Mouse (Mus musculus): ENCODE data around the gene Eva1c. TPM values are rescaled to one million over a fixed set of nuclear protein-coding genes. Genes with fewer than 3 reads are reported as not detected.

Gene Eva1c
- polyA plus RNA-seq, 1 experiment from 2014 or later, result 0.20 TPM

DNA sequence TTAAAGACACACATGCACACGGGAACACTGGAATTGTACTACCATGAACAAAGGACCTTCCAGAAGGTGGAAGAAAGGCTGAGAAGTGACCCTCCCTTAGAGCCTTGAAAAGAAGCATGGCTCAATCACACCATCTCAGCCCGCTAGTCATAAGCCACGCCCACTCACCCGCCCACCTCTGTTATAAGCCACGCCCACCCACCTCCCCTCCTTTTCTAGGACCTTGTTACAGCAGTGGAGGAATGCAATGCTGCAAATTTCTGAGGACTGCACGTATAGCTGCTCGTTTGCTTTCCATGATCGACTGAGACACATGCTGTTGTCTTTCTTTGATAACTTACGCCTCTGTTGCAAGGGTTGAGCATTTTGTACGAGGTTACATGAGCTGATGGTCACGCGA lies 22.7 kb downstream of the Eva1c start:
- no peak; the same call in 1 of the 2 replicates for ATAC-seq (ENCODE audit: low FRiP score, low TSS enrichment)
- Histone ChIP-seq H3K4me2 (replicated peaks; ENCODE audit: low read depth, low read length) (no peak overlapping the region), H3K9me3 (ENCODE audit: control insufficient read depth, low read length) (no peaks in the 10 kb centered on the region), H3K4me1 (ENCODE audit: control insufficient read depth, insufficient read depth, low read length) (0 out of 2 replicates have a peak, but pooled peaks cover 7% of the 10 kb centered on the region), H3K27ac (ENCODE audit: low read depth, low read length) (no peak overlapping the region), H3K36me3 (ENCODE audit: control insufficient read depth, insufficient read depth, low read length) (no peaks in the 10 kb centered on the region), H3K9ac (ENCODE audit: low read depth, low read length) (no peak overlapping the region), H3K4me3 (ENCODE audit: low read length) (no peak overlapping the region), H3K27me3 (ENCODE audit: control insufficient read depth, insufficient read depth, low read length) (no peaks in the 10 kb centered on the region)
- 44% methylated on average over 12 of the region's 12 CpGs for WGBS

DNA sequence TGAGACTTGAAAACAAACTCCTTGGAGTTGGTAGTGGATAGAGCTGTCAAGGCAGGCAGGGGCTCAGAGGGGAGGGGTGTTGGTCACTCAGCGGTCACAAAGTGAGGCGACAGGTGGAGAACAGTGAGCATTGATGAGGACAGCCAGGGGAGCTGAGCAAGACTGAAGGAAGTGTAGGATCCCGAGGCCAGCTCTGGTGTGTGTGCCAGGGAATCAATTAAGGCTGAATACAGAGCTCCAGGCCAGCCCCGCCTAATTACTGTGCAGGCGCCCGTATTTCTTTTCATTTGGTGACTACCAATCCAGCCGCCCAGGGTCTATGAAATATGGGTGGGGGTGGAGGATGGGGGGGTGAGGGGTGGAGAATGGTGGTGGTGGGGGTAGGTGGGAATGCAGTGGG lies 24.4 kb downstream of the Eva1c start:
- Histone ChIP-seq H3K9ac (ENCODE audit: low read depth, low read length) (no peak overlapping the region), H3K4me2 (replicated peaks; ENCODE audit: low read depth, low read length) (no peak overlapping the region), H3K4me3 (ENCODE audit: low read length) (no peak overlapping the region), H3K4me1 (ENCODE audit: control insufficient read depth, insufficient read depth, low read length) (0 out of 2 replicates have a peak, but pooled peaks cover 2% of the 10 kb centered on the region), H3K27me3 (ENCODE audit: control insufficient read depth, insufficient read depth, low read length) (no peaks in the 10 kb centered on the region), H3K27ac (ENCODE audit: low read depth, low read length) (no peak overlapping the region), H3K9me3 (ENCODE audit: control insufficient read depth, low read length) (no peaks in the 10 kb centered on the region), H3K36me3 (ENCODE audit: control insufficient read depth, insufficient read depth, low read length) (no peaks in the 10 kb centered on the region)
- 54% methylated on average over 7 of the region's 7 CpGs for WGBS
- ATAC-seq (ENCODE audit: low FRiP score, low TSS enrichment), result no peak

DNA sequence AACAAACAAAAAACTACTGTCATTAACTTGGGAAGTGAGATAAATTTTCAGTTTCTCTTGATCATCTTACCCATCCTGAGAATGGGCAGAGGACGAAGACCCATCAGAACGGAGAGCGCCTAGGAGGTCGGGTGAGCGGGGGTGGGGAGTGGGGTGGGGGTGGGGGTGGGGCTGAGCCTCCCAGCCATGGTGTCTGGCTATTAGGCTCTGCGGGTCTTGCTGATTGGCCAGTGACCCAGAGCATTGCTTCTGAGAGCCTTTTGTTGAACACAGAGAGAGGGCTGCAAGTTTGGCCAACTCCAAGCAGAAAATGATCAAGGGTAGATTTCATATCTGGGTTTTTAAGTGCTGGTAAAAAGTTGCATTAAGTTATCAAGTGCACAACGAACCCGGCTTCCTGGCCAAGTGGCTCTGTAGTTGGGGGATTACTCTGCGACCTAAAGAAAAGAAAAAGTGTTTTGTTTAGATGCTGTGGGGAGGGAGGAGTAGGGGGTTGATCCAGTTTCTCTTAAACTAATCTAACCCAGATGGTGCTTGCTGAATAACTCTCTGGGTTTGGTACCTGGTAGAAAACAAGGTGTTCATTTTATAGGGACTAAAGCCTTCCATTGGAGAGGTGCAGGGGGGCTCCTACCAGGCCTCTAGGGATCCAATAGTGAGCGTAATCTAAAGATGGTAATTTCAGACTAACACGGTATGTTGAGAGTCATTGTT lies 25.3 kb downstream of the Eva1c start:
- no peak for ATAC-seq (ENCODE audit: low FRiP score, low TSS enrichment)
- Histone ChIP-seq H3K27ac (ENCODE audit: low read depth, low read length) (no peak overlapping the region), H3K4me1 (ENCODE audit: control insufficient read depth, insufficient read depth, low read length) (0 out of 2 replicates have a peak, but pooled peaks cover 2% of the 10 kb centered on the region), H3K36me3 (ENCODE audit: control insufficient read depth, insufficient read depth, low read length) (no peaks in the 10 kb centered on the region), H3K4me2 (replicated peaks; ENCODE audit: low read depth, low read length) (no peak overlapping the region), H3K9ac (ENCODE audit: low read depth, low read length) (no peak overlapping the region), H3K27me3 (ENCODE audit: control insufficient read depth, insufficient read depth, low read length) (no peaks in the 10 kb centered on the region), H3K4me3 (ENCODE audit: low read length) (no peak overlapping the region), H3K9me3 (ENCODE audit: control insufficient read depth, low read length) (no peaks in the 10 kb centered on the region)
- WGBS, result 70% methylated on average over 11 of the region's 11 CpGs

DNA sequence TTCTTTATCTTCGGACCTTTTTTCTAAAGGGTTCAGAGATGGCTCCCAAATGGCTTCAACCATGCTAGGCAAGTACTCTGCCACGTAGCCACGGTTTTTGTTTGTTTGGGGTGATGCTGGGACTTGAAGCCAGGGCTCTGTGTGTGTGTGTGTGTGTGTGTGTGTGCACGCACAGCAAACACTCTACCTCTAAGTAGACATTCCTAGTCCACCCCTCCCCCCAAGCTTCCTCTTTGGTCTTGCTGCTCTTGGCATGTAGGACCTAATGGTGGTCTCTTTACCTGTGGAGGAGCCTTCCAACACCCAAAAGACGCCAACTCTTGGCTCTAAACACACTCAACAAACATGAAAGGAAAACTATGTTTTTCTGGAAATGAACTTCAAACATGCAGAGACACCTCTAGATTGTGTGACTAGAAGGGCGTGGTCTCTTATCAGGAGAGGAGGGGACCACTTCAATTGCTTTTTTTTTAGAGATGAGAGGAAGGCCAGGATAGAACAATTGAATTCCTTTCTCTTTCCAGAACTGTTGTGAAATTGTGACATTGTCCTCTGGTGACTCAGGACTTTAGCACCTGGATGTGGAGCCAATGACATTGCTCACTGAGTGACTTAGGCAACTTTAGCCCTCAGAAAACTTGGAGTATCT lies 30.2 kb downstream of the Eva1c start:
- no peak for ATAC-seq (ENCODE audit: low FRiP score, low TSS enrichment)
- H3K9ac ChIP-seq (ENCODE audit: low read depth, low read length), result no peak overlapping the region
- no peaks in the 10 kb centered on the region for H3K36me3 ChIP-seq (ENCODE audit: control insufficient read depth, insufficient read depth, low read length)
- no peaks in the 10 kb centered on the region for H3K27me3 ChIP-seq (ENCODE audit: control insufficient read depth, insufficient read depth, low read length)
- H3K4me1 ChIP-seq (ENCODE audit: control insufficient read depth, insufficient read depth, low read length), result no peaks in the 10 kb centered on the region
- H3K4me3 ChIP-seq (ENCODE audit: low read length), result no peak overlapping the region
- 90% methylated on average over 6 of the region's 6 CpGs for WGBS
- H3K27ac ChIP-seq (ENCODE audit: low read depth, low read length), result no peak overlapping the region
- H3K4me2 ChIP-seq (replicated peaks; ENCODE audit: low read depth, low read length), result no peak overlapping the region
- H3K9me3 ChIP-seq (ENCODE audit: control insufficient read depth, low read length), result no peaks in the 10 kb centered on the region

DNA sequence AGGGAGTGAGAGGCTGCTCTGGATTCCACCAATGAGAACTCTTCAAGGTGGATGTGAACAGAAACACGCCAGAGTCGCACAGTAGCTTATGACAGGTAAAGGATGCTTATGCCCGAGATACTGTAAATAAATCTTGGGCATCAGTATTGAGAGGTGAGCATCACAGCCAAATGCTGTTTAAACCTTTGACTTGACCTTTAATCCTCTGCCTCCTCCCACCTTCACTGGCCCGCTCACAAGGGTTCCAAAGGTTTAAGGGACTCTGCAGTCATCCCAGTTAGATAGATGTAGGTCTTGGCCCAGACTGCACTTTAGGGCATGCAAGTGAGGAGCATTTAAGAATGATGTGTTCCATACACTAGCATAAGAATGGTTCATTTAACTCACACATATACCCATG lies 31.7 kb downstream of the Eva1c start:
- no peaks in the 10 kb centered on the region for H3K4me1 ChIP-seq (ENCODE audit: control insufficient read depth, insufficient read depth, low read length)
- no peak overlapping the region for H3K9ac ChIP-seq (ENCODE audit: low read depth, low read length)
- no peaks in the 10 kb centered on the region for H3K36me3 ChIP-seq (ENCODE audit: control insufficient read depth, insufficient read depth, low read length)
- no peaks in the 10 kb centered on the region for H3K27me3 ChIP-seq (ENCODE audit: control insufficient read depth, insufficient read depth, low read length)
- H3K27ac ChIP-seq (ENCODE audit: low read depth, low read length), result no peak overlapping the region
- H3K4me3 ChIP-seq (ENCODE audit: low read length), result no peak overlapping the region
- no peak overlapping the region for H3K4me2 ChIP-seq (replicated peaks; ENCODE audit: low read depth, low read length)
- WGBS, result 65% methylated on average over 4 of the region's 4 CpGs
- no peaks in the 10 kb centered on the region for H3K9me3 ChIP-seq (ENCODE audit: control insufficient read depth, low read length)
- no peak for ATAC-seq (ENCODE audit: low FRiP score, low TSS enrichment)

DNA sequence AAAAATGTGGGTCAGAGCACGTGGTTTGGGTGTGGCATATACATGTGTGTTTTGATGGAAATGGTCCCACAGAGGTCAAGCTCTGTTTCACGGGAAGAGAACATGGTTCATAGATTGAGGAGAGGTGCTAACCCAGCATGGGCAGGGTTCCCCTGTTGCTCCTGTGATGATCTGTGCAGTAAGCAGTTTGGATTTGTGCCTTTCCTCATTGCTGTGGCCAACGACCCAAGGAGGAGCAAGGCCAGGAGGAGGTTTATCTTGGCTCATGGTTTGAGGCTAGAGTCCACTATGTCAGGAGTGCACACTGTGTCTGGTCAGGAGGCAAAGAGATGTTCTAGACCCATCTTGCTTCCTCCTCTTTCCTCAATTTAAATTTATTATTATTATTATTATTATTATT lies 36.5 kb downstream of the Eva1c start:
- no peak overlapping the region for H3K9ac ChIP-seq (ENCODE audit: low read depth, low read length)
- no peaks in the 10 kb centered on the region for H3K36me3 ChIP-seq (ENCODE audit: control insufficient read depth, insufficient read depth, low read length)
- 0 out of 2 replicates have a peak, but pooled peaks cover 3% of the 10 kb centered on the region for H3K27me3 ChIP-seq (ENCODE audit: control insufficient read depth, insufficient read depth, low read length)
- H3K4me2 ChIP-seq (replicated peaks; ENCODE audit: low read depth, low read length), result no peak overlapping the region
- no peaks in the 10 kb centered on the region for H3K9me3 ChIP-seq (ENCODE audit: control insufficient read depth, low read length)
- H3K27ac ChIP-seq (ENCODE audit: low read depth, low read length), result no peak overlapping the region
- ATAC-seq (ENCODE audit: low FRiP score, low TSS enrichment), result no peak
- 0 out of 2 replicates have a peak, but pooled peaks cover 4% of the 10 kb centered on the region for H3K4me1 ChIP-seq (ENCODE audit: control insufficient read depth, insufficient read depth, low read length)
- H3K4me3 ChIP-seq (ENCODE audit: low read length), result no peak overlapping the region
- WGBS, result 61% methylated on average over 3 of the region's 3 CpGs

DNA sequence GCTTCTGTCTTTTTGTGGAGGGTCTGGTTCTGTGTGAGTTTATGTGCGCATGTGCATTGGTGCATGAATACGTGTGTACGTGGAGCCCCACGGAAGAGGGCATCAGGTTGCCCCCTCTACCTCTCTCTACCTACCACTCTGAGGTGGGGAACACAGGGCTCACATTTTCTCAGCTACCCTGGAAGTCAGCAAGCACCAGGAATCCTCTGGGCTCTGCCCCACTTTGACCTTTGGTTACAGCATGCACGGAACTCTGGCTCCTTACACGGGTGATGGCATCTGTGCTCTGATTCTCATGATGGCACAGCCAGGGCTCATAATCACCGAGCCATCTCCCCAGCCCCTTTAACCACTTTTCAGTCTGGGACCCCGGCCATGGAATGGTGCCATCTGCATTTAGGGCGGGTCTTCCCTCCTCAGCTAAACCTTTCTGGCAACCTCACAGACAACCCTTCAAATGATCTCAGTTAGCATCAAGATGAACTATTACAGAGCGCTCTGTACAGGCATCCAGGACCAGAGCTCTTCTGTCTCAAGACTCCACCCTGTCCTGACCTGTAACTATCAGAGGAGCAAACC lies 37.0 kb downstream of the Eva1c start:
- Histone ChIP-seq H3K27ac (ENCODE audit: low read depth, low read length) (no peak overlapping the region), H3K4me2 (replicated peaks; ENCODE audit: low read depth, low read length) (no peak overlapping the region), H3K9me3 (ENCODE audit: control insufficient read depth, low read length) (no peaks in the 10 kb centered on the region), H3K36me3 (ENCODE audit: control insufficient read depth, insufficient read depth, low read length) (no peaks in the 10 kb centered on the region), H3K27me3 (ENCODE audit: control insufficient read depth, insufficient read depth, low read length) (0 out of 2 replicates have a peak, but pooled peaks cover 3% of the 10 kb centered on the region), H3K4me3 (ENCODE audit: low read length) (no peak overlapping the region), H3K9ac (ENCODE audit: low read depth, low read length) (no peak overlapping the region), H3K4me1 (ENCODE audit: control insufficient read depth, insufficient read depth, low read length) (0 out of 2 replicates have a peak, but pooled peaks cover 6% of the 10 kb centered on the region)
- 70% methylated on average over 10 of the region's 10 CpGs for WGBS
- no peak for ATAC-seq (ENCODE audit: low FRiP score, low TSS enrichment)

DNA sequence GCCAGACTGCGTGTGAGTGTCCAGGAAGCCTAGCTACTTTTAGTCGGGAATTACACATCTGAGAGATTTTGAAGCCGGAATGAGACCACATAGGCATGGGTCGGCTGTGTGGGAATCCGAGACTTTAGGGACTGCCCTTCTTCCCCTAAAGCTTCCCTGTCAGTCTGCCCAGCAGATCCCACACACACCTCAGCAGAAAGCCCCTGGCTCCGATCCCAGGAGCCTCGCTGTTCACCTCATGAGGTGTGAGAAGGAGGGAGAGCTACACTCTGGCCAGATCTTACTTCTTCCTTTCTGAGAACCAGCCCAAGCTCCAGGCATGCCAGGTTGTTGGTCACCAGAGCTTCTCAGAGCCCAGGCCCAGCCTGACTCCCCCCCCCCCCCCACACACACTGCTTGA lies 38.2 kb downstream of the Eva1c start:
- Histone ChIP-seq H3K27ac (ENCODE audit: low read depth, low read length) (no peak overlapping the region), H3K4me2 (replicated peaks; ENCODE audit: low read depth, low read length) (no peak overlapping the region), H3K36me3 (ENCODE audit: control insufficient read depth, insufficient read depth, low read length) (no peaks in the 10 kb centered on the region), H3K27me3 (ENCODE audit: control insufficient read depth, insufficient read depth, low read length) (0 out of 2 replicates have a peak, but pooled peaks cover 3% of the 10 kb centered on the region), H3K4me3 (ENCODE audit: low read length) (no peak overlapping the region), H3K9ac (ENCODE audit: low read depth, low read length) (no peak overlapping the region), H3K4me1 (ENCODE audit: control insufficient read depth, insufficient read depth, low read length) (0 out of 2 replicates have a peak, but pooled peaks cover 6% of the 10 kb centered on the region), H3K9me3 (ENCODE audit: control insufficient read depth, low read length) (no peaks in the 10 kb centered on the region)
- no peak for ATAC-seq (ENCODE audit: low FRiP score, low TSS enrichment)
- 55% methylated on average over 7 of the region's 7 CpGs for WGBS

DNA sequence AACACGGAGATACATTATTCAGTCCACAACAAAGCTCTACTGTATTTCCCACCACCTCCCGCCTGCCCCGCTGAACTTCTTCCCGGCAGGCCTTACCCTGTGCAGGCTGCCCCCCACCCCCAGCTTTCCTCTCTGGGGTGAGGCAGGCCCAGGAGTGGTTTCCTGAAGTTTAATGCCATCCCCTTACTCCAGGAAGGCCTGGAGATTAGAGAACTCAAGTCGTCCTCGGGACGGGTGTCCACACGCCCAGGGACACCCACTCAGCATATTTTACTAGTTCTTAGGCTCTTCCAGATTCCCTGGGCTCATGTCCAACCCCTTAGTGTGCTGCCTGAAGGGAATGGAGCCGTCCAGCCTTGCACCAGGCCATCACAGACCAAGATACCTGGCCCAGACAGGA lies 39.1 kb downstream of the Eva1c start:
- WGBS, result 72% methylated on average over 9 of the region's 9 CpGs

More for the DNA sequence above, 39.1 kb downstream of the Eva1c start:
- H3K27ac ChIP-seq (ENCODE audit: low read depth, low read length), result no peak overlapping the region
- H3K4me1 ChIP-seq (ENCODE audit: control insufficient read depth, insufficient read depth, low read length), result 0 out of 2 replicates have a peak, but pooled peaks cover 6% of the 10 kb centered on the region
- H3K36me3 ChIP-seq (ENCODE audit: control insufficient read depth, insufficient read depth, low read length), result no peaks in the 10 kb centered on the region
- H3K9ac ChIP-seq (ENCODE audit: low read depth, low read length), result no peak overlapping the region
- ATAC-seq (ENCODE audit: low FRiP score, low TSS enrichment), result no peak
- 0 out of 2 replicates have a peak, but pooled peaks cover 3% of the 10 kb centered on the region for H3K27me3 ChIP-seq (ENCODE audit: control insufficient read depth, insufficient read depth, low read length)
- H3K4me2 ChIP-seq (replicated peaks; ENCODE audit: low read depth, low read length), result no peak overlapping the region
- H3K9me3 ChIP-seq (ENCODE audit: control insufficient read depth, low read length), result no peaks in the 10 kb centered on the region
- H3K4me3 ChIP-seq (ENCODE audit: low read length), result no peak overlapping the region
